Mouse (Mus musculus) heart, postnatal 0 days (tissue): ENCODE data around the gene Tnfsf9. TPM values are rescaled to one million over a fixed set of nuclear protein-coding genes. Genes with fewer than 3 reads are reported as not detected.
"Not testable (repeated sequence)": the region's sequence is repeated elsewhere in the genome, so short reads cannot be mapped to it uniquely, and the experiment has no call there.

ENCODE experiments used
- ATAC-seq: fragments of 200-750 bp; cut with Nextera tagmentation; 2 replicates; pipeline ENCODE4 v1.8.0; 2017; ENCODE audit warnings: low read depth, moderate number of reproducible peaks, moderate library complexity; ENCODE audit not compliant: insufficient read depth
- DNase-seq: peaks from one replicate; pipeline ENCODE4 v3.0.0-alpha.2; 2016; ENCODE audit warnings: low spot score
- H3K27ac ChIP-seq: fragments of 300-500 bp; sonication (generic); 2 replicates; pipeline ENCODE4 v1.5.1; 2014; ENCODE audit warnings: low read depth, mild to moderate bottlenecking
- H3K27me3 ChIP-seq: fragments of 300-500 bp; sonication (generic); 2 replicates; pipeline ENCODE4 v1.6.1; 2014; ENCODE audit warnings: low read length, mixed read lengths; ENCODE audit not compliant: control insufficient read depth, insufficient read depth
- H3K36me3 ChIP-seq: fragments of 300-500 bp; sonication (generic); replicated peaks from 2 replicates; pipeline ENCODE4 v1.6.1; 2014; ENCODE audit warnings: low read length, mixed read lengths; ENCODE audit not compliant: control insufficient read depth, insufficient read depth
- H3K4me1 ChIP-seq: fragments of 300-500 bp; sonication (generic); 2 replicates; pipeline ENCODE4 v1.6.1; 2014; ENCODE audit warnings: antibody characterized with exemption; ENCODE audit not compliant: control insufficient read depth, insufficient read depth
- H3K4me2 ChIP-seq: fragments of 300-500 bp; sonication (generic); 2 replicates; pipeline ENCODE4 v1.6.1; 2014; ENCODE audit warnings: low read depth, mild to moderate bottlenecking, low read length, moderate library complexity
- H3K4me3 ChIP-seq: fragments of 300-500 bp; sonication (generic); 2 replicates; pipeline ENCODE4 v1.5.1; 2014; ENCODE audit warnings: low read depth, low read length
- H3K9ac ChIP-seq: fragments of 300-500 bp; sonication (generic); replicated peaks from 2 replicates; pipeline ENCODE4 v1.6.1; 2014; ENCODE audit warnings: low read depth, low read length, mixed read lengths
- H3K9me3 ChIP-seq: fragments of 300-500 bp; sonication (generic); replicated peaks from 2 replicates; pipeline ENCODE4 v1.6.1; 2016; ENCODE audit warnings: low read length; ENCODE audit not compliant: control insufficient read depth
- CTCF ChIP-seq: IDR thresholded peaks from 2 replicates; pipeline ENCODE4 v1.5.1; 2016; ENCODE audit warnings: antibody characterized with exemption, control low read depth, low read depth
- EP300 ChIP-seq: IDR thresholded peaks from 2 replicates; pipeline ENCODE4 v1.6.1; 2016; ENCODE audit warnings: antibody characterized with exemption, low read depth
- WGBS: fragments of 180-500 bp; shearing (Covaris S2); extraction: QIAGEN DNeasy Blood & Tissue Kit; methylation state at CpG from one replicate; pipeline ENCODE4 v1.1.7; 2014; 5-methylcytosine and 5-hydroxymethylcytosine counted together
- polyA plus RNA-seq: library from polyadenylated mRNA; unstranded; fragments of >200 nt; fragmentation: Nextera tagmentation; extraction: Ambion mirVana; gene quantifications from 2 replicates; pipeline ENCODE4 v1.2.1, GENCODE M21; 2015
- total RNA-seq: library from RNA; depleted of rRNA; stranded (reverse); fragments of >200 nt; gene quantifications from 2 replicates; pipeline ENCODE4 v1.2.3, GENCODE M21; 2014; ENCODE audit warnings: low replicate concordance

The Tnfsf9 gene
- total and polyA plus RNA-seq, 2 experiments from 2014 or later, result 0.84 to 0.93 TPM

DNA sequence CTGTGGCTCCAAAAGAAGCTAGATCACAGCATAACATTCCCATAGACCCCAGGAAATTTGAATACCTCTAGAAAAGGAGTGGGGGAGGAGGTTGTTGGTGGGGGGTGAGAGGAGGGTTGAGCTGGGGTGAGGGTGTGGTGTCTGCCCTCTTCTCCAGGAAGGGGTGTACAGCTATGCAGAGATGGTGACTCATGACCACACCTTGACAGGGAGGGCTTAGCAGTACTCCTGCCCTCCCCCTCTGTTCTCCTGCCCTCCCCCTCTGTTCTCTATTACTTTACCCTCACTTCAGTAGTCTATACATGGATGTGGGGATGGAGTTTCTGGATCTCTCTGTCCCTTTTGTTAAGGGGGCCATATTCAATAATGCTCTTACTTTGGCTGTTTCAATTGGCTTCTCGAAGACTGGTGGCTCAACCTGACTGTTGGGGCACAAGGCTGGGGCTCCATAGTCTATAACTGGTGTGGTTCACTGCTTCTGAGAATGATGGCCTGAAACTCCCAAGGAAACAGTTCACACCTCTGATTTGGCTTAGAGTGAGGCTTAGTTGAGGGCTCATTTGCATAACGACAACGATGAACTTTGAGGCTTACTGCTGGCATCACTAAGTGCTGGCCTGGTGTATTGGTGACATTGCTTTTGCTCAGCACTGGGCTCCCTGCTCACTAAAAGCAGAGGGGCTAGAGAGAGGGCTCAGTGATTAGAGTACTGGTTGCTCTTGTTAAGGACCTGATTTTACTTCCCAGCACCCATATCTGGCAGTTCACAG is 20.9 kb downstream of the Tnfsf9 start:
- no peaks in the 10 kb centered on the region for H3K27me3 ChIP-seq
- H3K9ac ChIP-seq, result no peak overlapping the region
- no peak for DNase-seq
- no peaks in the 10 kb centered on the region for H3K4me1 ChIP-seq
- ATAC-seq, result no peak
- no peak overlapping the region for H3K4me3 ChIP-seq
- H3K4me2 ChIP-seq, result no peak overlapping the region
- WGBS, result 45% methylated on average over 3 of the region's 3 CpGs
- TF ChIP-seq CTCF (no peak), EP300 (no peak)
- no peaks in the 10 kb centered on the region for H3K36me3 ChIP-seq
- H3K9me3 ChIP-seq, result no peaks in the 10 kb centered on the region
- H3K27ac ChIP-seq, result no peak overlapping the region

DNA sequence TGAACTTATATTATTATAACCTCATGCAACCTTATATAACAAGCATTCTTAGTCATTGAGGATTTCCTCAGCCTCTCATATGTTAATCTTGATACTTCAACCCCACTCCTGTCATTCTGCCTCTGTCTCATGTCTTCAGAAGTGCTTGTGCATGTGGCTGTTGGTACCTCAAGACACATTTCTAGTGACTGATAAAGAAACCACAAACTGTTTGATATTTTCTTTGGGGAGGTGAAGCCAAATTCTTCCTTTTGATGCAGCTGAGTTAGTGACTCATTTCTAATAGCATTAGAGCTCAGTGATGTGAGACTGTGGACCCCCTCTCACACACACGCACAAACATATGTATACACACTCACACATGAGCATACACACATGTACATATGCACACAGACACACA is 26.7 kb downstream of the Tnfsf9 start:
- Histone ChIP-seq H3K4me3 (no peak overlapping the region), H3K4me1 (no peaks in the 10 kb centered on the region), H3K4me2 (no peak overlapping the region), H3K27me3 (no peaks in the 10 kb centered on the region), H3K36me3 (no peaks in the 10 kb centered on the region), H3K27ac (no peak overlapping the region), H3K9ac (no peak overlapping the region), H3K9me3 (no peaks in the 10 kb centered on the region)
- no peak for DNase-seq
- WGBS, result 58% methylated on average over 1 of the region's 1 CpGs
- TF ChIP-seq EP300, result no peak
- no peak for TF ChIP-seq CTCF
- no peak for ATAC-seq

DNA sequence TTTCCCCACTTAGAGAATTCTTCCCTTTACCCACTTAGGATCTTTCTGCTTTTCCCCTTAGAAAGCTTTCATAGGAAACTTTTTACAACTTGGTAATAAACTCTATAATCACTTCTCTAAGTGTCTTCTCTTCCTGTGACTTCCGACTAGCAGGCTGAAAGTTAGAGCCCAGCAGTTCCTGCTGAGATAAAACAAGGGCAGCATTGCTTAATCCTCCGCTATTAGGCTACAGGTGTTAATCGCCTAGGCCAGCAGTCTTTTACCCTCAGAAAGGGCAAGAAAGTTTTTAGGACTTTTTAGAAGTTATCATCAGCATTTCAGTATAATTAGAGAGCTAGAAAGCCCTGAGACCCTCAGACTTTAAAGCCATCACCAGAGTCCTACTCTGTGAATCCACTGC is 28.9 kb downstream of the Tnfsf9 start:
- DNase-seq, H3K9ac ChIP-seq, H3K4me1 ChIP-seq, H3K27ac ChIP-seq, ATAC-seq, H3K4me2 ChIP-seq, H3K9me3 ChIP-seq, H3K27me3 ChIP-seq, H3K4me3 ChIP-seq, H3K36me3 ChIP-seq: not testable (repeated sequence)
- 8% methylated on average over 3 of the region's 3 CpGs for WGBS

DNA sequence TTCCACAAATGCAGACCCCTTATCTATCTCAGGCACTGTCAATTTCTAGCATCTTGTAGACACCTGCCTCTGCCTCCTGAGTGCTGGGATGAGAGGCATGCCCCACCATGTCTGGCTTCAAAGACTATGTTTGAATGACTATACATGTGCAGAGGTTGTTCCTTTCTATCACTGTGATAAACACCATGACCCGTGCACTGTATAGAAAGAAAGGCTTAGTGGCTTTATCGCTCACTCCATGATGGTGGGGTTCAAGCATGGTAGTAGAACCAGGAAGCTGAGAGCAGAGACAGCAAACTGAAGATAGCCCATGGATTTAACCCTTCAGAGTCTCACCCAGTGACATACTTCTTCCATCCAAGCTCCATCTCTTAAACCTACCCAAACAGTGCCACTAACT is 29.6 kb downstream of the Tnfsf9 start:
- Histone ChIP-seq H3K4me1 (no peaks in the 10 kb centered on the region), H3K27ac (no peak overlapping the region), H3K9me3 (no peaks in the 10 kb centered on the region), H3K4me3 (no peak overlapping the region), H3K9ac (no peak overlapping the region), H3K36me3 (no peaks in the 10 kb centered on the region), H3K27me3 (no peaks in the 10 kb centered on the region), H3K4me2 (no peak overlapping the region)
- TF ChIP-seq EP300 (no peak), CTCF (no peak)
- ATAC-seq (no peak), DNase-seq (no peak)
- WGBS, result 56% methylated on average over 2 of the region's 2 CpGs

DNA sequence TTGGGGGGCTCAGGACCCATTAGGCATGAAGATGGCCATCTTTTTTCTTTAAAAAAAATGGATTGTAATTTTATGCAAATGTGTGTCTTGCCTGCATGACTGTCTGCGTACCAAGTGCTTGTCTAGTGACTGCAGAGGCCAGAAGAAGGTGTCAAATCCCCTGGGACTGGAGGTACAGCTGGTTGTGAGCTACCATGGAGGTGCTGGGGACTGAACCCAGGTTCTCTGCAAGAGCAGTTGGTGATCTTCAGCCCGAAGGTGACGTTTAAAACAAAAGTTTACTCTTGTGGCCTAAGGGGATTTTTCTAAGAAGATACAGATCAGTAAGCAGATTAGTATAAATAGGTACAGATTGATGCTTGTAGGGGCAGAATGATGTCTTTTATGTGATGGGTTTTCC is 30.5 kb downstream of the Tnfsf9 start:
- 74% methylated on average over 3 of the region's 3 CpGs for WGBS
- no peak overlapping the region for H3K4me2 ChIP-seq
- no peaks in the 10 kb centered on the region for H3K4me1 ChIP-seq
- ATAC-seq (no peak), DNase-seq (no peak)
- TF ChIP-seq CTCF, result no peak
- no peak for TF ChIP-seq EP300
- H3K27ac ChIP-seq, result no peak overlapping the region
- no peaks in the 10 kb centered on the region for H3K9me3 ChIP-seq
- H3K4me3 ChIP-seq, result no peak overlapping the region
- no peaks in the 10 kb centered on the region for H3K27me3 ChIP-seq
- no peak overlapping the region for H3K9ac ChIP-seq
- no peaks in the 10 kb centered on the region for H3K36me3 ChIP-seq

DNA sequence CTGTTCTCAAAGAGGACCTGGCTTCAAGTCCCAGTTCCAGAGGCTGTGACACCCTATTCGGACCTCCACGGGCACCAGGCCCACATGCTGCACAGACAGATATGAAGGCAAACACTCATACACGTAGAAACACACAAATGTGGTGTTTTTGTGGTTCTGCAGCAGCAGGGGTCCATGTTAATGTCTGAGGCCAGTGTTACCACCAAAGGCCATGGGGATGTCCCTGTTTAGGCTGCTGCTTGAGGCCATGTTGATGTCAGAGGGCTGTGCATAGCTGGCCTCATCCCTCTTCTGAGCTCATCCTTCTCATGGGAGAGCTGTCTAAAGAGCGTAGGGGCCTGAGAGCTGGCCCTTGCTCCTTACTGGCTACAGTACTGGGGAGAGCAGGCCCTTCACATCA is 33.6 kb downstream of the Tnfsf9 start:
- TF ChIP-seq EP300 (no peak), CTCF (no peak)
- Histone ChIP-seq H3K4me2 (no peak overlapping the region), H3K27me3 (no peaks in the 10 kb centered on the region), H3K36me3 (no peaks in the 10 kb centered on the region), H3K9me3 (no peaks in the 10 kb centered on the region), H3K4me3 (no peak overlapping the region), H3K9ac (no peak overlapping the region), H3K4me1 (no peaks in the 10 kb centered on the region), H3K27ac (no peak overlapping the region)
- WGBS, result 64% methylated on average over 4 of the region's 4 CpGs
- DNase-seq, result no peak
- ATAC-seq, result no peak
